Mouse (Mus musculus) liver, embryonic 16.5 days (tissue): Measurements from ENCODE around the gene Gm5726. TPM values are rescaled to one million over a fixed set of nuclear protein-coding genes. Genes with fewer than 3 reads are reported as not detected.
"Not testable (repeated sequence)": the region's sequence is repeated elsewhere in the genome, so short reads cannot be mapped to it uniquely, and the experiment has no call there.

Experiments
- ATAC-seq: fragments of 200-750 bp; cut with Nextera tagmentation; 2 replicates; pipeline ENCODE4 v1.8.0; 2017; ENCODE audit warnings: low read depth, mild to moderate bottlenecking, moderate number of reproducible peaks, moderate library complexity
- H3K27ac ChIP-seq: fragments of 300-500 bp; sonication (generic); 2 replicates; pipeline ENCODE4 v1.5.1; 2014; ENCODE audit warnings: mild to moderate bottlenecking, low read length
- H3K27me3 ChIP-seq: fragments of 300-500 bp; sonication (generic); 2 replicates; pipeline ENCODE4 v1.6.1; 2014; ENCODE audit warnings: low read depth, low read length, mixed read lengths; ENCODE audit not compliant: control insufficient read depth, insufficient read depth
- H3K36me3 ChIP-seq: fragments of 300-500 bp; sonication (generic); 2 replicates; pipeline ENCODE4 v1.6.1; 2014; ENCODE audit warnings: mild to moderate bottlenecking; ENCODE audit not compliant: control insufficient read depth, insufficient read depth
- H3K4me1 ChIP-seq: fragments of 300-500 bp; sonication (generic); 2 replicates; pipeline ENCODE4 v1.6.1; 2014; ENCODE audit warnings: low read depth, low read length, mixed read lengths; ENCODE audit not compliant: control insufficient read depth
- H3K4me2 ChIP-seq: fragments of 300-500 bp; sonication (generic); 2 replicates; pipeline ENCODE4 v1.6.1; 2014; ENCODE audit warnings: low read depth, low read length, mixed read lengths
- H3K4me3 ChIP-seq: fragments of 300-500 bp; sonication (generic); 2 replicates; pipeline ENCODE4 v1.5.1; 2014; ENCODE audit warnings: low read depth, mild to moderate bottlenecking, low read length
- H3K9ac ChIP-seq: fragments of 300-500 bp; sonication (generic); 2 replicates; pipeline ENCODE4 v1.6.1; 2014; ENCODE audit warnings: low read depth, low read length
- H3K9me3 ChIP-seq: fragments of 300-500 bp; sonication (generic); replicated peaks from 2 replicates; pipeline ENCODE4 v1.6.1; 2016; ENCODE audit warnings: low read length; ENCODE audit not compliant: control insufficient read depth
- WGBS: fragments of 180-500 bp; shearing (Covaris S2); extraction: QIAGEN DNeasy Blood & Tissue Kit; methylation state at CpG from one replicate; pipeline ENCODE4 v1.1.7; 2014; ENCODE audit not compliant: insufficient replicate concordance; 5-methylcytosine and 5-hydroxymethylcytosine counted together
- polyA plus RNA-seq: library from polyadenylated mRNA; unstranded; fragments of >200 nt; fragmentation: Nextera tagmentation; extraction: Ambion mirVana; gene quantifications from 2 replicates; pipeline ENCODE4 v1.2.1, GENCODE M21; 2015

The Gm5726 gene
- polyA plus RNA-seq: not detected in 2 replicates

DNA sequence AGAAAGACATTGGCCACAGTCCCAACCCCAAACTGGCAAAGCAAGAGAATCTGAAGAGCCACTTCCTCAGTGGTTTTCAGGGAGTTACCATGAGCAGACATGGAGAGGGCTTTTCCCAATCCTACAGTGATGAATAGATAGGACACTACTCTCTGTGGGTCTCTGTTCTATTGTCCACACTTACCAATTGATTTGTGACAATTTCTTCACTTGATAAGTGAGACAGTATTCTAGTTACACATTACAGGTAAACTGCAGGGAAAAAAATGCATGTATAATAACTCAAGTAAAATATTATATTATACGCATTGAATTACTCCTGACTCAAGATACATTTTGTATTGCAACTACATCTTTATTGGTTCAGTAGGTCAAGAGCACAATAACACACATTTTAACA lies at the start of gene Gm5726:
TSS of gene Gm5726 (minus strand) at position 101 of the 400 bp plus-strand sequence.
- H3K27ac ChIP-seq, H3K4me3 ChIP-seq, H3K27me3 ChIP-seq, H3K9ac ChIP-seq, H3K4me2 ChIP-seq, H3K4me1 ChIP-seq, H3K36me3 ChIP-seq, ATAC-seq, H3K9me3 ChIP-seq: not testable (repeated sequence)
- no CpG with 5 or more reads among the region's 1 CpGs for WGBS

DNA sequence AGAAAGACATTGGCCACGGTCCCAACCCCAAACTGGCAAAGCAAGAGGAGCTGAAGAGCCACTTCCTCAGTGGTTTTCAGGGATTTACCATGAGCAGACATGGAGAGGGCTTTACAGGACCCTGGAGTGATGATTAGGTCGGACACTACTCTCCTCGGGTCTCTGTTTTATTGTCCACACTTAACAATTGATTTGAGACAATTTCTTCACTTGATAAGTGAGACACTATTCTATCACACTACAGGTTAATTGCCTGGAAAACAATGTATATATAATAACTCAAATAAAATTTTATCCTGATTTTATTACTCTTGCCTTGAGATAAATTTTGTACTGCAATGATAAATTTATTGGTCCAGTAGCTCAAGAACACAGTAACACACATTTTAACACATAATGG lies 30.6 kb upstream of the Gm5726 start, which contains the start of gene Gm4141:
TSS of gene Gm4141 (minus strand) at position 101 of the 400 bp plus-strand sequence.
- not testable (repeated sequence) for ATAC-seq, H3K36me3 ChIP-seq, H3K27ac ChIP-seq, H3K4me1 ChIP-seq, H3K4me3 ChIP-seq, H3K4me2 ChIP-seq, H3K9ac ChIP-seq, H3K27me3 ChIP-seq, H3K9me3 ChIP-seq
- no CpG with 5 or more reads among the region's 3 CpGs for WGBS

DNA sequence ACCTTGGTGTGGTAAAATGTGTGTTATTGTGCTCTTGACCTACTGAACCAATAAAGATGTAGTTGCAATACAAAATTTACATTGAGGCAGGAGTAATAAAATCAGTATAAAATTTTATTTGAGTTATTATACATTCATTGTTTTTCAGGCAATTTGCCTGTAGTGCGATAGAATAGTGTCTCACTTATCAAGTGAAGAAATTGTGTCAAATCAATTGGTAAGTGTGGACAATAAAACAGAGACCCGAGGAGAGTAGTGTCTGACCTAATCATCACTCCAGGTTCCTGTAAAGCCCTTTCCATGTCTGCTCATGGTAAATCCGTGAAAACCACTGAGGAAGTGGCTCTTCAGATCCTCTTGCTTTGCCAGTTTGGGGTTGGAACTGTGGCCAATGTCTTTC lies 12.0 kb downstream of the Gm5726 start, which contains the start of gene Vmn1r104:
TSS of gene Vmn1r104 (plus strand) at position 301 of the 400 bp plus-strand sequence.
- ATAC-seq, H3K9ac ChIP-seq, H3K27me3 ChIP-seq, H3K36me3 ChIP-seq, H3K4me3 ChIP-seq, H3K27ac ChIP-seq, H3K4me2 ChIP-seq, H3K9me3 ChIP-seq, H3K4me1 ChIP-seq: not testable (repeated sequence)
- no CpG with 5 or more reads among the region's 3 CpGs for WGBS

DNA sequence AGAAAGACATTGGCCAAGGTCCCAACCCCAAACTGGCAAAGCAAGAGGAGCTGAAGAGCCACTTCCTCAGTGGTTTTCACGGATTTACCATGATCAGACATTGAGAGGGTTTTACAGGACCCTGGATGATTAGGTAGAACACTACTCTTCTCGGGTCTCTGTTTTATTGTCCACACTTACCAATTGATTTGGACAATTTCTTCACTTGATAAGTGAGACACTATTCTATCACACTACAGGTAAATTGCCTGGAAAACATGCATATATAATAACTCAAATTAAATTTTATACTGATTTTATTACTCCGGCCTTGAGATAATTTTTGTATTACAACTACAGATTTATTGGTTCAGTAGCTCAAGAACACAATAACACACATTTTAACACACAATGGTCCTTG lies 35.1 kb downstream of the Gm5726 start, which contains the start of gene Vmn1r103:
TSS of gene Vmn1r103 (minus strand) at position 101 of the 400 bp plus-strand sequence.
- not testable (repeated sequence) for H3K36me3 ChIP-seq, H3K4me2 ChIP-seq, H3K4me3 ChIP-seq, H3K27me3 ChIP-seq, H3K27ac ChIP-seq, ATAC-seq, H3K9ac ChIP-seq, H3K9me3 ChIP-seq, H3K4me1 ChIP-seq
- no CpG with 5 or more reads among the region's 3 CpGs for WGBS

Other genes starting within 250 kb of the Gm5726 start
- not detected in 2 replicates for gene Gm4133, start 211.7 kb downstream of the Gm5726 start, polyA plus RNA-seq
- not detected in 2 replicates for gene Gm5728, start 170.3 kb downstream of the Gm5726 start, polyA plus RNA-seq
- gene Vmn1r100, start 127.8 kb downstream of the Gm5726 start, polyA plus RNA-seq: not detected in 2 replicates
- gene Vmn1r101, start 103.2 kb downstream of the Gm5726 start, polyA plus RNA-seq: not detected in 2 replicates
- not detected in 2 replicates for gene Gm10670, start 70.8 kb downstream of the Gm5726 start, polyA plus RNA-seq
- gene Vmn1r103, start 35.2 kb downstream of the Gm5726 start, polyA plus RNA-seq: not detected in 2 replicates
- not detected in 2 replicates for gene Vmn1r104, start 11.9 kb downstream of the Gm5726 start, polyA plus RNA-seq
- gene Gm4141, start 30.5 kb upstream of the Gm5726 start, polyA plus RNA-seq: not detected in 2 replicates
- gene Gm4513, start 53.3 kb upstream of the Gm5726 start, polyA plus RNA-seq: not detected in 2 replicates
- gene Vmn1r107, start 123.2 kb upstream of the Gm5726 start, polyA plus RNA-seq: not detected in 2 replicates
- not detected in 2 replicates for gene Vmn1r111, start 157.5 kb upstream of the Gm5726 start, polyA plus RNA-seq
- gene Gm10668, start 184.9 kb upstream of the Gm5726 start, polyA plus RNA-seq: not detected in 2 replicates
- gene Vmn1r112, start 225.4 kb upstream of the Gm5726 start, polyA plus RNA-seq: not detected in 2 replicates
- not detected in 2 replicates for gene Vmn1r113, start 241.5 kb upstream of the Gm5726 start, polyA plus RNA-seq